Mouse (Mus musculus) intestine, embryonic 15.5 days (tissue): ENCODE measurements around the gene Ctse. TPM values are rescaled to one million over a fixed set of nuclear protein-coding genes. Genes with fewer than 3 reads are reported as not detected.

Experiments
- ATAC-seq: fragments of 200-750 bp; cut with Nextera tagmentation; 2 replicates; pipeline ENCODE4 v1.8.0; 2017; ENCODE audit warnings: moderate TSS enrichment, moderate library complexity
- H3K27ac ChIP-seq: fragments of 300-500 bp; sonication (generic); 2 replicates; pipeline ENCODE4 v1.5.1; 2015; ENCODE audit warnings: mild to moderate bottlenecking, inconsistent platforms
- H3K27me3 ChIP-seq: fragments of 300-500 bp; sonication (generic); replicated peaks from 2 replicates; pipeline ENCODE4 v1.6.1; 2015; ENCODE audit warnings: inconsistent platforms
- H3K36me3 ChIP-seq: fragments of 300-500 bp; sonication (generic); 2 replicates; pipeline ENCODE4 v1.6.1; 2015; ENCODE audit warnings: inconsistent platforms
- H3K4me1 ChIP-seq: fragments of 300-500 bp; sonication (generic); replicated peaks from 2 replicates; pipeline ENCODE4 v1.6.1; 2015; ENCODE audit warnings: inconsistent platforms
- H3K4me2 ChIP-seq: fragments of 300-500 bp; sonication (generic); replicated peaks from 2 replicates; pipeline ENCODE4 v1.6.1; 2015; ENCODE audit warnings: mild to moderate bottlenecking, inconsistent platforms
- H3K4me3 ChIP-seq: fragments of 300-500 bp; sonication (generic); replicated peaks from 2 replicates; pipeline ENCODE4 v1.5.1; 2015; ENCODE audit warnings: inconsistent platforms
- H3K9ac ChIP-seq: fragments of 300-500 bp; sonication (generic); 2 replicates; pipeline ENCODE4 v1.6.1; 2015; ENCODE audit warnings: inconsistent platforms
- H3K9me3 ChIP-seq: fragments of 300-500 bp; sonication (generic); 2 replicates; pipeline ENCODE4 v1.6.1; 2016; ENCODE audit warnings: inconsistent platforms
- WGBS: fragments of 180-500 bp; shearing (Covaris S2); methylation state at CpG from one replicate; pipeline ENCODE4 v1.1.7; 2015; 5-methylcytosine and 5-hydroxymethylcytosine counted together
- polyA plus RNA-seq: library from polyadenylated mRNA; unstranded; fragments of >200 nt; fragmentation: Nextera tagmentation; extraction: Ambion mirVana; gene quantifications from 2 replicates; pipeline ENCODE4 v1.2.1, GENCODE M21; 2015

Ctse gene
- polyA plus RNA-seq, 1 experiment from 2014 or later = 0.85 TPM

DNA sequence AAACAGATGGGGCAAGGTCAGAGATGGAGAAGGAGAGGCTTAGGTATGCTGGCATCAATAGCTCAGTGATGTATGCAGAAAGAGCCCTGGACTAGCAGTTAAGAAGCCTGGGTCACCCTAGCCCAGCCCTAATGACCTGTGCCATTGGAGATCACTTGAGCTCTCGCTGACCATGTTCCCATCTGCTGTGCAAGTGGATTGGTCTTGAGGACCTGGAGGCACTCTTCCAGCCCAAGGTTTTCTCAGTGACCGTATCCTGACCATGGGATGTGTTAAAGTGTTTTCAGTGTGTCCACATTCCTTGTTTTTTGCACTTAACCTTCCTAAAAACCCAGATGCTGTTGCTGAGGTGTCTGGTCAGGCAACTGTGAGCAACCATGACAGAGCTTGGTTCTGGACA, 22.2 kb downstream of the Ctse start:
- Histone ChIP-seq H3K9ac (no peak overlapping the region), H3K4me3 (no peak overlapping the region), H3K9me3 (no peaks in the 10 kb centered on the region), H3K36me3 (no peaks in the 10 kb centered on the region), H3K4me1 (no peaks in the 10 kb centered on the region), H3K4me2 (no peak overlapping the region), H3K27ac (no peak overlapping the region), H3K27me3 (0 out of 2 replicates have a peak, but pooled peaks cover 3% of the 10 kb centered on the region)
- WGBS = 89% methylated on average over 2 of the region's 2 CpGs
- ATAC-seq = no peak

DNA sequence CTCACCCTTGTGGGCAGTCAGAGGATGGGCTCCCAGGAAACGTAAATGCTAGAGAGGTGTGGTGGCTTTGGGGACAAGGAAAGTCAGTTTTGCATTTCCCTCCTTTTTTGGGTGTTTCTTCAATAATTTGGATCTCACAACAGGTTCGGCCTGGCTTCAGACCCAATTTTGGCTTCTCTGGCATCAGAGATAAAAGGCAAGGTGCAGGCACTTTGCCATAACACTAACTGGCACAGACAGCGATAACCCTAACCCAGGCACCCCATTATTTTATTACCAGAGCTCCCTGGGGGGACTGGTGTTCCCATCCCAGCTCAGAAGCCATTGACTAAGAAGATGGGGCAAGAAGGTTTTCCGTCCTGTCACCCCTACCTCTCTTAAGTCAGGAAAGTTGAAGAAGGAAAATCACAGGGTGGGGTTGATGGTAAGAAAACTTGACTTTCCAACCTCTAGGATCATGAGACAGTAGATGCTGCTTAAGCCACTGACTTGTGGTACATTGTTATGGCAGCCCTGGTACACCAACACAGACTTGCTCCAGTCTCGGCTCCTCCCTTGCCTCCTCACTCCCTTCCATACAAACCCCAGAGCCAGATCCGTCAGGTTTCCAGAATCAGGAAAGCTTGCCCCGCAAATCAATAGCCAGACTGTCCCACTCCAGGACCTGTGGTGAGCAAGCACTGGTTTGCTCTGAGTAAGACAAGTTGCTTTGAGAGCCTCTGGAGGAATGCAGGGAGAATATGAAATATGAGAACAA, 22.8 kb downstream of the Ctse start:
- Histone ChIP-seq H3K36me3 (no peaks in the 10 kb centered on the region), H3K4me1 (no peaks in the 10 kb centered on the region), H3K27me3 (0 out of 2 replicates have a peak, but pooled peaks cover 3% of the 10 kb centered on the region), H3K27ac (no peak overlapping the region), H3K4me2 (no peak overlapping the region), H3K9me3 (no peaks in the 10 kb centered on the region), H3K4me3 (no peak overlapping the region), H3K9ac (no peak overlapping the region)
- ATAC-seq = no peak
- 72% methylated on average over 7 of the region's 7 CpGs for WGBS

DNA sequence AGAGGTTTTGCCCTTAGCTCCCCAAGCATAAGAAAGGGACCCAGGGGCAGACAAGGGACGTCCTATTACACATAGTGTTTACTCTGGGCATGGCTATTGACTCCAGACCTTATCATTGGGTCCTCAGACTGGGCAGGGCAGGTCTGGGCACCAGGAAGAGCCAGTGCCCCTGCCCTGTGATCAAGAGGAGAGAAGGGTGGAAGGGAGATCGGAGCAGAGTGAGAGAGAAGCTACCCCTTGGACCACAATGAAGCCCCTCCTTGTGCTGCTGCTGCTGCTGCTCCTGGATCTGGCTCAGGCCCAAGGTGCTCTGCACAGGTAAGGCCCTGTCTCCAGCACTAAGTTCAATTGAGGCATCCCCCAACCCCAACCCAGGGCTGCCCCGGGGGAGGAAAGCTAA, 23.6 kb downstream of the Ctse start:
- H3K4me1 ChIP-seq = no peaks in the 10 kb centered on the region
- no peak overlapping the region for H3K4me3 ChIP-seq
- no peak overlapping the region for H3K4me2 ChIP-seq
- no peak overlapping the region for H3K9ac ChIP-seq
- 0 out of 2 replicates have a peak, but pooled peaks cover 3% of the 10 kb centered on the region for H3K27me3 ChIP-seq
- no peak overlapping the region for H3K27ac ChIP-seq
- no peaks in the 10 kb centered on the region for H3K36me3 ChIP-seq
- no peaks in the 10 kb centered on the region for H3K9me3 ChIP-seq
- ATAC-seq = no peak
- WGBS = 48% methylated on average over 3 of the region's 3 CpGs

GRCm38 (mm10) chr1:131663286-131663995, 25.3 kb downstream of the Ctse start:
- H3K27ac ChIP-seq = no peak overlapping the region
- H3K9ac ChIP-seq = no peak overlapping the region
- no peaks in the 10 kb centered on the region for H3K9me3 ChIP-seq
- H3K4me3 ChIP-seq = no peak overlapping the region
- H3K36me3 ChIP-seq = no peaks in the 10 kb centered on the region
- no peak for ATAC-seq
- no peaks in the 10 kb centered on the region for H3K4me1 ChIP-seq
- H3K4me2 ChIP-seq = no peak overlapping the region
- WGBS = 88% methylated on average over 9 of the region's 9 CpGs
- H3K27me3 ChIP-seq = 0 out of 2 replicates have a peak, but pooled peaks cover 3% of the 10 kb centered on the region

- 0 out of 2 replicates have a peak, but pooled peaks cover 3% of the 10 kb centered on the region for H3K27me3 ChIP-seq
- H3K4me3 ChIP-seq = no peak overlapping the region
- no peaks in the 10 kb centered on the region for H3K9me3 ChIP-seq
- H3K4me2 ChIP-seq = no peak overlapping the region
- H3K27ac ChIP-seq = no peak overlapping the region
- no peak overlapping the region for H3K9ac ChIP-seq
- 85% methylated on average over 5 of the region's 5 CpGs for WGBS
- H3K36me3 ChIP-seq = no peaks in the 10 kb centered on the region
- ATAC-seq = no peak
- no peaks in the 10 kb centered on the region for H3K4me1 ChIP-seq
Measured at GRCm38 (mm10) chr1:131664136-131664535, 26.0 kb downstream of the Ctse start.

- no peak overlapping the region for H3K9ac ChIP-seq
- 0 out of 2 replicates have a peak, but pooled peaks cover 3% of the 10 kb centered on the region for H3K27me3 ChIP-seq
- no peak overlapping the region for H3K27ac ChIP-seq
- 79% methylated on average over 1 of the region's 1 CpGs for WGBS
- no peaks in the 10 kb centered on the region for H3K36me3 ChIP-seq
- no peak for ATAC-seq
- no peaks in the 10 kb centered on the region for H3K4me1 ChIP-seq
- no peak overlapping the region for H3K4me3 ChIP-seq
- H3K9me3 ChIP-seq = no peaks in the 10 kb centered on the region
- no peak overlapping the region for H3K4me2 ChIP-seq
Measured at GRCm38 (mm10) chr1:131665886-131666285, 27.8 kb downstream of the Ctse start.

DNA sequence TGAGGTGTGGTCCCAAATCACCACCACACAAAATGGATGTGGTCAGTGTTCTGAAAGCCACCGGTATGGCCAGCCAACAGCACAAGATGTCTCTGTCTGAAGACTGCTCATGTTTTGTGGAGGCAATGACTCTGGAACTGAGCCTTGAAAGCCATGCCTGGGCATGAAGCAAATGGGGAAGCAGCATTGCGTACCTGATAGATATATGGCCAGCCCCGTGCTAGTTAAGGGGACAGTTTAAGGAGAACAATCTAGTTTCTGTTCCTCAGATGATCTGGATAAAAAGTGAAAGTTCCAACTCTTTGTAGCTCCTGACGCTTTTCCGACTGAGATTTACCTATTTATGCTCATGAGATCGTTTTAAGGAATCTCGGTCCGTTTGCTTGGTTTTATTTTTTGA, 33.0 kb downstream of the Ctse start:
- WGBS = 87% methylated on average over 8 of the region's 8 CpGs
- H3K4me3 ChIP-seq = no peak overlapping the region
- no peaks in the 10 kb centered on the region for H3K9me3 ChIP-seq
- no peaks in the 10 kb centered on the region for H3K36me3 ChIP-seq
- no peak overlapping the region for H3K27ac ChIP-seq
- no peak overlapping the region for H3K9ac ChIP-seq
- H3K27me3 ChIP-seq = no peaks in the 10 kb centered on the region
- no peaks in the 10 kb centered on the region for H3K4me1 ChIP-seq
- no peak for ATAC-seq
- H3K4me2 ChIP-seq = no peak overlapping the region

GRCm38 (mm10) chr1:131672361-131672760, 34.3 kb downstream of the Ctse start:
- Histone ChIP-seq H3K4me3 (no peak overlapping the region), H3K4me1 (no peaks in the 10 kb centered on the region), H3K9ac (no peak overlapping the region), H3K27me3 (no peaks in the 10 kb centered on the region), H3K9me3 (no peaks in the 10 kb centered on the region), H3K27ac (no peak overlapping the region), H3K4me2 (no peak overlapping the region), H3K36me3 (no peaks in the 10 kb centered on the region)
- WGBS = 75% methylated on average over 7 of the region's 7 CpGs
- no peak for ATAC-seq

GRCm38 (mm10) chr1:131679644-131680043, 41.5 kb downstream of the Ctse start:
- no peaks in the 10 kb centered on the region for H3K4me1 ChIP-seq
- H3K27ac ChIP-seq = no peak overlapping the region
- ATAC-seq = no peak
- H3K4me3 ChIP-seq = no peak overlapping the region
- no peak overlapping the region for H3K9ac ChIP-seq
- H3K4me2 ChIP-seq = no peak overlapping the region
- no peaks in the 10 kb centered on the region for H3K36me3 ChIP-seq
- H3K27me3 ChIP-seq = no peaks in the 10 kb centered on the region
- 79% methylated on average over 5 of the region's 5 CpGs for WGBS
- H3K9me3 ChIP-seq = no peaks in the 10 kb centered on the region

GRCm38 (mm10) chr1:131687739-131688138, 49.6 kb downstream of the Ctse start:
- Histone ChIP-seq H3K36me3 (no peaks in the 10 kb centered on the region), H3K27ac (no peak overlapping the region), H3K4me3 (no peak overlapping the region), H3K27me3 (no peaks in the 10 kb centered on the region), H3K9me3 (no peaks in the 10 kb centered on the region), H3K9ac (no peak overlapping the region), H3K4me1 (no peaks in the 10 kb centered on the region), H3K4me2 (no peak overlapping the region)
- ATAC-seq = no peak
- WGBS = 91% methylated on average over 2 of the region's 2 CpGs

DNA sequence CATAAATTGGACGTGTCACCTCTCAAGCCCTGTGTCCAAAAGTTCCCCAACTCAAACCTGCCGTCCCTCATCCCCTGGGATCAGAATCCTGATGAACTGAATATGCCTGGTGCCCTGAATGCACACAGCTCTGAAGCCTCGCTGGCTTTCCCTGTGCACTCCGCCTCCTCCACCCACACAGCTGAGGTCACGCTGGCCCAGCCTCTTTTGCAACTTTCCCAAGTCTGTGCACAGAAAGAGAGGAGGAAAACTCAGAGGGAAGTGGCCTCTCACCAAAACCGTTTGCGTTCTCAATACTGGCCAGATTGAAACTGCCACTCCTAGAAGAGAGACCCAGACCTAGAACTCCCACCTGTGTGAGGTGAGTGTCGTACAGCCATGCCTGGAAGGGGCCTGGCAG, 50.4 kb downstream of the Ctse start, which contains the start of gene Rab7b:
Rab7b (plus strand) TSS at position 221 of the 400 bp plus-strand sequence.
- H3K27me3 ChIP-seq = no peaks in the 10 kb centered on the region
- 54% methylated on average over 8 of the region's 8 CpGs for WGBS
- no peak within 1 kb of the TSS; the same call in 1 of the 2 replicates for H3K4me2 ChIP-seq
- no peak within 1 kb of the TSS for H3K4me3 ChIP-seq
- 0 out of 2 replicates have a peak within 1 kb of the TSS, but pooled peaks have one; percentile 6 for H3K27ac ChIP-seq
- H3K9me3 ChIP-seq = no peaks in the 10 kb centered on the region
- no peaks in the 10 kb centered on the region for H3K36me3 ChIP-seq
- ATAC-seq = no peak
- H3K9ac ChIP-seq = no peak within 1 kb of the TSS
- H3K4me1 ChIP-seq = no peaks in the 10 kb centered on the region

GRCm38 (mm10) chr1:131689016-131689415, 50.9 kb downstream of the Ctse start:
- no peaks in the 10 kb centered on the region for H3K36me3 ChIP-seq
- no peaks in the 10 kb centered on the region for H3K4me1 ChIP-seq
- H3K27me3 ChIP-seq = no peaks in the 10 kb centered on the region
- no peak overlapping the region for H3K4me3 ChIP-seq
- H3K9ac ChIP-seq = no peak overlapping the region
- 0 out of 2 replicates have a peak overlapping the region, but pooled peaks have one; percentile 6 for H3K27ac ChIP-seq
- WGBS = 76% methylated on average over 3 of the region's 3 CpGs
- H3K9me3 ChIP-seq = no peaks in the 10 kb centered on the region
- no peak for ATAC-seq
- H3K4me2 ChIP-seq = no peak overlapping the region; the same call in 1 of the 2 replicates
